ENCODE assay signal across 8 mouse cellular contexts in the genomic region with DNA sequence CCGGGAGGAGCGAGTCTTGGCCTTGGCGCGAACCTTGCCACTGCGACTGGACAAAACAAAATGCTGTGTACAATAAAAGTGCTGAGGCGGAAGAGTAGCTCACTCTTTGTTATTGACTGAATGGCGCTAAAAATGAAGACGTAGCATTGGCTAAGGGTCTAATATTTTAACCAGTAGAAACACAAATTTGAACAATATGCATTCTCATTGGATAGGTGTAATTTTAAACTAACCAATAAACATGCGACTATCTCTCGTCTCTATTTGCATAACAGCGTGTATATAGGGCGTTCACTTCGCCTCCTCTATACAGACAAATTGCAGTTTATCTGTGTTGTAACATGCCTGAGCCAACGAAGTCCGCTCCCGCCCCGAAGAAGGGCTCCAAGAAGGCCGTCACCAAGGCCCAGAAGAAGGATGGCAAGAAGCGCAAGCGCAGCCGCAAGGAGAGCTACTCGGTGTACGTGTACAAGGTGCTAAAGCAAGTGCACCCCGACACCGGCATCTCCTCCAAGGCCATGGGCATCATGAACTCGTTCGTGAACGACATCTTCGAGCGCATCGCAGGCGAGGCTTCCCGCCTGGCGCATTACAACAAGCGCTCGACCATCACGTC. TPM values are rescaled to one million over a fixed set of nuclear protein-coding genes. Genes with fewer than 3 reads are reported as not detected.
DNase-seq lines count a peak whose midpoint lies in the region; ATAC-seq and TF ChIP-seq lines count a peak whose summit lies in the region.
"Not testable (repeated sequence)": the region's sequence is repeated elsewhere in the genome, so short reads cannot be mapped to it uniquely, and the experiment has no call there.

A gene (plus strand): TSS at position 288 of the 616 bp plus-strand sequence.

- TF ChIP-seq EP300 in liver, postnatal 0 days (IDR thresholded peaks at IDR 0.05; ENCODE audit: low read depth): not testable (repeated sequence)

- H3K27ac ChIP-seq in cerebellum, adult 2 months (ENCODE audit: insufficient read depth, low read length): not testable (repeated sequence)
- H3K27ac ChIP-seq in forebrain, embryonic 16.5 days (ENCODE audit: low read length): peak within 1 kb of the TSS; percentile 83
- H3K27ac ChIP-seq in liver, postnatal 0 days (ENCODE audit: low read depth): peak within 1 kb of the TSS; percentile 93
- H3K27ac ChIP-seq in neural tube, embryonic 12.5 days: peak within 1 kb of the TSS; percentile 57; the same call in 1 of the 2 replicates

- ATAC-seq in forebrain, embryonic 16.5 days: peak; percentile 97
- ATAC-seq in liver, postnatal 0 days: peak; percentile 91
- peak; percentile 96 for ATAC-seq in neural tube, embryonic 12.5 days (ENCODE audit: low FRiP score, low read depth)

- not testable (repeated sequence) for H3K4me1 ChIP-seq in cerebellum, adult 2 months (ENCODE audit: control insufficient read depth, insufficient read depth, low read length)
- H3K4me1 ChIP-seq in forebrain, embryonic 16.5 days (replicated peaks; ENCODE audit: control insufficient read depth, insufficient read depth, low read length): peaks cover 23% of the 10 kb centered on the region
- H3K4me1 ChIP-seq in liver, postnatal 0 days (ENCODE audit: insufficient read depth): peaks cover 10% of the 10 kb centered on the region
- peaks cover 13% of the 10 kb centered on the region for H3K4me1 ChIP-seq in neural tube, embryonic 12.5 days

- not testable (repeated sequence) for H3K9me3 ChIP-seq in forebrain, embryonic 16.5 days (ENCODE audit: control insufficient read depth, low read length); liver, postnatal 0 days (ENCODE audit: low read length); neural tube, embryonic 12.5 days

- not testable (repeated sequence) for H3K36me3 ChIP-seq in forebrain, embryonic 16.5 days (ENCODE audit: control insufficient read depth, insufficient read depth); liver, postnatal 0 days (replicated peaks; ENCODE audit: insufficient read depth, low read length); neural tube, embryonic 12.5 days

- peak within 1 kb of the TSS; percentile 51 for H3K4me3 ChIP-seq in cerebellum, adult 2 months (replicated peaks; ENCODE audit: insufficient read depth, low read depth, low read length)
- peak within 1 kb of the TSS; percentile 49 for H3K4me3 ChIP-seq in forebrain, embryonic 16.5 days (replicated peaks; ENCODE audit: low read length)
- H3K4me3 ChIP-seq in liver, postnatal 0 days (ENCODE audit: low read depth, low read length): peak within 1 kb of the TSS; percentile 43
- peak within 1 kb of the TSS; percentile 36 for H3K4me3 ChIP-seq in neural tube, embryonic 12.5 days

- peak; percentile 97 for DNase-seq in MEL-GATA-1-ER (ENCODE audit: extremely low read depth, low read depth)
- peak; percentile 70 to 84 for DNase-seq in cerebellum, adult 2 months
- peak; percentile 53 for DNase-seq in heart, postnatal 4 days
- peak; percentile 48 to 85 for DNase-seq in layer of hippocampus, adult 18-20 months (ENCODE audit: low spot score in 2 of 2)
- peak; percentile 78 for DNase-seq in liver, postnatal 0 days
- peak; percentile 54 for DNase-seq in testis, postnatal 10 days (ENCODE audit: low spot score)

- not testable (repeated sequence) for H3K27me3 ChIP-seq in cerebellum, adult 2 months (ENCODE audit: control insufficient read depth, insufficient read depth, low read length); forebrain, embryonic 16.5 days (replicated peaks; ENCODE audit: control insufficient read depth, insufficient read depth, low read length); liver, postnatal 0 days (ENCODE audit: insufficient read depth, low read length); neural tube, embryonic 12.5 days (replicated peaks)

- TF ChIP-seq POLR2A in cerebellum, adult 2 months (IDR thresholded peaks at IDR 0.05; ENCODE audit: borderline replicate concordance, insufficient read depth, low read length): peak; percentile 47; the same call in 1 of the 2 replicates

- peak within 1 kb of the TSS; percentile 63 for H3K4me2 ChIP-seq in forebrain, embryonic 16.5 days (ENCODE audit: low read length)
- peak within 1 kb of the TSS; percentile 63 for H3K4me2 ChIP-seq in liver, postnatal 0 days (ENCODE audit: low read depth, low read length)
- H3K4me2 ChIP-seq in neural tube, embryonic 12.5 days (replicated peaks): peak within 1 kb of the TSS; percentile 60

- TF ChIP-seq CTCF in cerebellum, adult 2 months (IDR thresholded peaks at IDR 0.05; ENCODE audit: borderline replicate concordance, insufficient read depth, low read depth, low read length); liver, postnatal 0 days (IDR thresholded peaks at IDR 0.05; ENCODE audit: low read depth): not testable (repeated sequence)

- peak within 1 kb of the TSS; percentile 53 for H3K9ac ChIP-seq in forebrain, embryonic 16.5 days (replicated peaks; ENCODE audit: low read depth, low read length)
- H3K9ac ChIP-seq in liver, postnatal 0 days (replicated peaks): peak within 1 kb of the TSS; percentile 64
- peak within 1 kb of the TSS; percentile 54 for H3K9ac ChIP-seq in neural tube, embryonic 12.5 days

- WGBS in cerebellum, adult 2 months: under 1% methylated on average over 37 of the region's 37 CpGs
- WGBS in forebrain, embryonic 16.5 days: 0% methylated on average over 37 of the region's 37 CpGs
- under 1% methylated on average over 35 of the region's 37 CpGs for WGBS in liver, postnatal 0 days (ENCODE audit: insufficient replicate concordance)
- WGBS in neural tube, embryonic 12.5 days: under 1% methylated on average over 37 of the region's 37 CpGs

RNA-seq across cellular contexts. Expression of the gene that starts here (rescaled TPM):
- polyA plus RNA-seq in cerebellum, adult 2 months (2012; rRNA removed): not detected in 2 replicates
- polyA plus RNA-seq in forebrain, embryonic 16.5 days (2015; fragmentation: Nextera tagmentation; extraction: Ambion mirVana): 1.2 and 2.2 TPM in 2 replicates
- 100 to 1,000 TPM; 135 to 139 TPM for total RNA-seq in heart, postnatal 4 days (2021)
- total RNA-seq in layer of hippocampus, adult 18-20 months (2021): 1 to 10 TPM; 2.9 to 3.3 TPM
- 1.6 and 2.3 TPM in 2 replicates for polyA plus RNA-seq in liver, postnatal 0 days (2015; fragmentation: Nextera tagmentation; extraction: Ambion mirVana)
- 2.9 and 4.4 TPM in 2 replicates for polyA plus RNA-seq in neural tube, embryonic 12.5 days (2016; fragmentation: Nextera tagmentation; extraction: Ambion mirVana)

Comparison
In these comparisons a context has a peak if more than half of its experiments do, and no peak if none do; other contexts are left out.
1. RNA of the gene that starts here (total RNA-seq): 135 to 139 TPM in heart, postnatal 4 days; 2.9 to 3.3 TPM in layer of hippocampus, adult 18-20 months; every median in the first group is over 10 times any median in the second.
2. Peak in DNase-seq and H3K4me3 ChIP-seq in cerebellum, adult 2 months; RNA of the gene not detected or under 1 TPM.
3. Peak in every context shown above with its lines, with median percentiles within 50 percentile points of each other: DNase-seq, H3K4me3 ChIP-seq, ATAC-seq, H3K4me2 ChIP-seq and H3K9ac ChIP-seq.